Mouse (Mus musculus): Measurements from ENCODE around the gene Arih2. TPM values are rescaled to one million over a fixed set of nuclear protein-coding genes. Genes with fewer than 3 reads are reported as not detected.

The Arih2 gene
- total and polyA plus RNA-seq, 2 experiments, result 26.8 to 34.0 TPM

GRCm38 (mm10) chr9:108639825-108640224 is 9.4 kb downstream of the Arih2 start:
- 86% methylated on average over 2 of the region's 2 CpGs for WGBS
- Histone ChIP-seq H3K79me2 (ENCODE audit: control insufficient read depth, insufficient read depth, low read length) (peaks cover 52% of the 10 kb centered on the region; the same call in 1 of the 2 replicates), H3K36me3 (ENCODE audit: control insufficient read depth, insufficient read depth, low read length) (peaks cover 35% of the 10 kb centered on the region), H3K9ac (ENCODE audit: low read depth, low read length) (no peak overlapping the region), H3K4me1 (ENCODE audit: control insufficient read depth, insufficient read depth, low read length) (peaks cover 2% of the 10 kb centered on the region), H3K27me3 (ENCODE audit: control insufficient read depth, insufficient read depth, low read length) (no peaks in the 10 kb centered on the region), H3K4me3 (ENCODE audit: insufficient read depth, low read depth, low read length) (no peak overlapping the region), H3K27ac (replicated peaks; ENCODE audit: insufficient read depth, low read depth, low read length) (no peak overlapping the region)
- TF ChIP-seq CTCF (IDR thresholded peaks at IDR 0.05; ENCODE audit: low read depth, low read length) (no peak), POLR2A (IDR thresholded peaks at IDR 0.05; ENCODE audit: extremely low read depth, insufficient read depth, low read length) (no peak)
- no peak for DNase-seq (ENCODE audit: extremely low read depth, low read depth, low spot score)

DNA sequence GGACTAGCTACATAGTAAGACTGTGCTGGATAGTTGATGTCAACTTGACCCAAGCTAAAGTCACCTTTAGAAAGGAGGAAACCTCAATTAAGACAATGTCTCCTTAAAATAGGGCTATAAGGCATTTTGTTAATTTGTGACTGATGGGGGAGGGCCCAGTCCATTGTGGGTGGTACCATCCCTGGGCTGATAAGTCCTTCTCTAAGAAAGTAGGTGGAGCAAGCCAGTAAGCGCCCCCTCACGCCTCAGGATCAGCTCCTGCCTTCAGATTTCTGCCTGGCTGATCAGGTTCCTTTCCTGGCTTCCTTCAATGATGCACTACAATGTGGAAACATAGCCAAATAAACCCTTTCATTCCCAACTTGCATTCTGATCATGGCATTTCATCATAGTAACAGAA is 13.8 kb downstream of the Arih2 start:
- TF ChIP-seq CTCF (IDR thresholded peaks at IDR 0.05; ENCODE audit: low read depth, low read length) (no peak), POLR2A (IDR thresholded peaks at IDR 0.05; ENCODE audit: extremely low read depth, insufficient read depth, low read length) (no peak)
- Histone ChIP-seq H3K4me1 (ENCODE audit: control insufficient read depth, insufficient read depth, low read length) (peaks cover 2% of the 10 kb centered on the region; the same call in 1 of the 2 replicates), H3K27ac (replicated peaks; ENCODE audit: insufficient read depth, low read depth, low read length) (no peak overlapping the region), H3K36me3 (ENCODE audit: control insufficient read depth, insufficient read depth, low read length) (peaks cover 28% of the 10 kb centered on the region), H3K79me2 (ENCODE audit: control insufficient read depth, insufficient read depth, low read length) (peaks cover 40% of the 10 kb centered on the region; the same call in 1 of the 2 replicates), H3K27me3 (ENCODE audit: control insufficient read depth, insufficient read depth, low read length) (no peaks in the 10 kb centered on the region), H3K4me3 (ENCODE audit: insufficient read depth, low read depth, low read length) (no peak overlapping the region), H3K9ac (ENCODE audit: low read depth, low read length) (no peak overlapping the region)
- WGBS, result 90% methylated on average over 2 of the region's 2 CpGs
- no peak for DNase-seq (ENCODE audit: extremely low read depth, low read depth, low spot score)

DNA sequence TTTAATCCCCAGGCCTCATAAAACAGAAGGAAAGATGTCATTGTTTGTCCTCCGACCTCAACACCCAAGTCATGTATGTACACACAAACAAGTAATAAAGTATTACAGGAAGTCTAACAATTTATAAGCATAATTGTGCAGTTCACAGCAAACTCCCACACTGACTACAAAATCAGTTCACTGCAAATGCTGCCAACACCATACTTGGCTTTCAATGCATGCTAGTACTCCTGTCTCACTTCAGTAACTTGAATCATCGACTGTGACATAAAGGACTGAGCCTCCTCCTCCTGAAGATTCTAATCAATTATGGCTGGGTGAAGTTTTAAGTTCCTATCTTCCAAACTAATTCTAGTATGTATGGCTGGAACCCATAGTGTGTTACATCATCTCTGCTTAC is 15.3 kb downstream of the Arih2 start:
- no peaks in the 10 kb centered on the region for H3K4me1 ChIP-seq (ENCODE audit: control insufficient read depth, insufficient read depth, low read length)

GRCm38 (mm10) chr9:108632375-108632774 is 16.8 kb downstream of the Arih2 start:
- TF ChIP-seq POLR2A (IDR thresholded peaks at IDR 0.05; ENCODE audit: extremely low read depth, insufficient read depth, low read length) (no peak), CTCF (IDR thresholded peaks at IDR 0.05; ENCODE audit: low read depth, low read length) (no peak)
- Histone ChIP-seq H3K79me2 (ENCODE audit: control insufficient read depth, insufficient read depth, low read length) (peaks cover 41% of the 10 kb centered on the region; the same call in 1 of the 2 replicates), H3K36me3 (ENCODE audit: control insufficient read depth, insufficient read depth, low read length) (peaks cover 27% of the 10 kb centered on the region), H3K27ac (replicated peaks; ENCODE audit: insufficient read depth, low read depth, low read length) (no peak overlapping the region), H3K9ac (ENCODE audit: low read depth, low read length) (no peak overlapping the region), H3K27me3 (ENCODE audit: control insufficient read depth, insufficient read depth, low read length) (no peaks in the 10 kb centered on the region), H3K4me3 (ENCODE audit: insufficient read depth, low read depth, low read length) (no peak overlapping the region), H3K4me1 (ENCODE audit: control insufficient read depth, insufficient read depth, low read length) (no peaks in the 10 kb centered on the region)
- 86% methylated on average over 5 of the region's 5 CpGs for WGBS
- no peak for DNase-seq (ENCODE audit: extremely low read depth, low read depth, low spot score)

More for the DNA sequence above, 15.3 kb downstream of the Arih2 start:
- Histone ChIP-seq H3K36me3 (ENCODE audit: control insufficient read depth, insufficient read depth, low read length) (peaks cover 30% of the 10 kb centered on the region), H3K27me3 (ENCODE audit: control insufficient read depth, insufficient read depth, low read length) (no peaks in the 10 kb centered on the region), H3K9ac (ENCODE audit: low read depth, low read length) (no peak overlapping the region), H3K79me2 (ENCODE audit: control insufficient read depth, insufficient read depth, low read length) (peaks cover 42% of the 10 kb centered on the region; the same call in 1 of the 2 replicates), H3K27ac (replicated peaks; ENCODE audit: insufficient read depth, low read depth, low read length) (no peak overlapping the region), H3K4me3 (ENCODE audit: insufficient read depth, low read depth, low read length) (no peak overlapping the region)
- TF ChIP-seq POLR2A (IDR thresholded peaks at IDR 0.05; ENCODE audit: extremely low read depth, insufficient read depth, low read length), result no peak
- TF ChIP-seq CTCF (IDR thresholded peaks at IDR 0.05; ENCODE audit: low read depth, low read length), result no peak
- WGBS, result 74% methylated on average over 2 of the region's 2 CpGs
- DNase-seq (ENCODE audit: extremely low read depth, low read depth, low spot score), result no peak

- no peak for DNase-seq (ENCODE audit: extremely low read depth, low read depth, low spot score)
- H3K4me1 ChIP-seq (ENCODE audit: control insufficient read depth, insufficient read depth, low read length), result no peaks in the 10 kb centered on the region
- H3K27me3 ChIP-seq (ENCODE audit: control insufficient read depth, insufficient read depth, low read length), result no peaks in the 10 kb centered on the region
- no peak overlapping the region for H3K9ac ChIP-seq (ENCODE audit: low read depth, low read length)
- H3K27ac ChIP-seq (replicated peaks; ENCODE audit: insufficient read depth, low read depth, low read length), result no peak overlapping the region
- WGBS, result 86% methylated on average over 5 of the region's 5 CpGs
- peaks cover 27% of the 10 kb centered on the region for H3K36me3 ChIP-seq (ENCODE audit: control insufficient read depth, insufficient read depth, low read length)
- TF ChIP-seq POLR2A (IDR thresholded peaks at IDR 0.05; ENCODE audit: extremely low read depth, insufficient read depth, low read length) (no peak), CTCF (IDR thresholded peaks at IDR 0.05; ENCODE audit: low read depth, low read length) (no peak)
- H3K79me2 ChIP-seq (ENCODE audit: control insufficient read depth, insufficient read depth, low read length), result peaks cover 41% of the 10 kb centered on the region
- no peak overlapping the region for H3K4me3 ChIP-seq (ENCODE audit: insufficient read depth, low read depth, low read length)
Observed at GRCm38 (mm10) chr9:108631631-108632256, 17.4 kb downstream of the Arih2 start.

DNA sequence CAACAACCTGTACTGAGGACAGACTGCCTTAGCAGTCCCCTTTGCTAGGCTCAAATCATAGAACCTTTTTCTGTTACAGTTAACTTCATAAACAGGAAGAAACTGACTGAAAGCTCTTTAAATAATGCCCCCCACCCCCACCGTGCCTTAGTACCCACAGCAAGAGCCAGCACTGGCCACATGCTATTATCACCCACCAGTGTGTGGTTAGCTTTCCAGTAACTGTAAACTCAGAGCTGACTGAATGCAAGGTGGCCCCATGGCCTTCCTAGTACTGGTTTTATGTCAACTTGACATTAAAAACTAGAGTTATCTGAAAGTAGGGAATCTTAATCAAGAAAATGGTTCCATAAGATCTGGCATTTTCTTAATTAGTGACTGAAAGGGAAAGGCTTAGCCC is 18.5 kb downstream of the Arih2 start:
- Histone ChIP-seq H3K4me1 (ENCODE audit: control insufficient read depth, insufficient read depth, low read length) (no peaks in the 10 kb centered on the region), H3K4me3 (ENCODE audit: insufficient read depth, low read depth, low read length) (no peak overlapping the region), H3K36me3 (ENCODE audit: control insufficient read depth, insufficient read depth, low read length) (peaks cover 27% of the 10 kb centered on the region), H3K27me3 (ENCODE audit: control insufficient read depth, insufficient read depth, low read length) (no peaks in the 10 kb centered on the region), H3K27ac (replicated peaks; ENCODE audit: insufficient read depth, low read depth, low read length) (no peak overlapping the region), H3K9ac (ENCODE audit: low read depth, low read length) (no peak overlapping the region), H3K79me2 (ENCODE audit: control insufficient read depth, insufficient read depth, low read length) (peaks cover 40% of the 10 kb centered on the region)
- TF ChIP-seq POLR2A (IDR thresholded peaks at IDR 0.05; ENCODE audit: extremely low read depth, insufficient read depth, low read length), result no peak
- TF ChIP-seq CTCF (IDR thresholded peaks at IDR 0.05; ENCODE audit: low read depth, low read length), result no peak
- DNase-seq (ENCODE audit: extremely low read depth, low read depth, low spot score), result no peak
- 58% methylated on average over 1 of the region's 1 CpGs for WGBS
